Mouse (Mus musculus) small intestine, adult 2 months (tissue): Measurements from ENCODE around the gene Lpp.

Source experiments
- CTCF ChIP-seq: fragments of 200-500 bp; IDR thresholded peaks from 2 replicates; pipeline ENCODE4 v1.5.1; 2012; ENCODE audit warnings: low read depth, mild to moderate bottlenecking, control low read depth, inconsistent platforms, low read length, moderate library complexity, mixed read lengths; ENCODE audit not compliant: insufficient replicate concordance, insufficient read length; ENCODE audit errors: extremely low read depth
- POLR2A ChIP-seq: fragments of 200-500 bp; IDR thresholded peaks from 2 replicates; pipeline ENCODE4 v1.6.1; 2012; ENCODE audit warnings: low read depth, mild to moderate bottlenecking, control low read depth, inconsistent platforms, low read length, moderate library complexity

DNA sequence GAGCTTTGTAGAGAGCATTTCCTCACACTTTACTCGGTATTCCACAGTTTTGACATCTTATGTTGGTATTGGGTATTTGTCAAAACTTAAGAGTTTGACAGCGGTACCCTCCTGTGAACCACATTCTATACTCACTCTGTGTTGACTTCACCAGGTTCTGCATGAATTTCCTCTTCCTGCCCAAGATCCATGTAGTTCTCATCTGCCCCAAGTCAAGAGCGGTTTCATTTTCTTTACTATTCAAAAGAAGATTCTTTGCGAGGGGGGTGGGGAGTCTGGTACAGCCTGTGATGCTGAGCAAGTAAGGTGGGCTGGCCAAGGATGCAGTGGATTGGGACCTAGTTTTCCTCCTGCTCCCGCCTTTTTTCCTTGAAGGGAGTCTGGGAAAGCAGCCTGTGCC lies 18.9 kb downstream of the Lpp start:
- no peak for TF ChIP-seq CTCF
- no peak for TF ChIP-seq POLR2A
